Mouse (Mus musculus): ENCODE data around the gene Man2a1. TPM values are rescaled to one million over a fixed set of nuclear protein-coding genes. Genes with fewer than 3 reads are reported as not detected.

Gene Man2a1
- total RNA-seq (2021), result 10 to 100 TPM in 1 of 2 experiments, 1 to 10 TPM in 1; 8.9 to 10.6 TPM
- long read RNA-seq, experiment 1, partial matches to known transcripts, result 0 of 2 reads
- long read RNA-seq, experiment 1, other reads (novel, unspliced or antisense), result 2 of 2 reads
- long read RNA-seq, experiment 2, partial matches to known transcripts, result 0 of 1 reads
- long read RNA-seq, experiment 2, other reads (novel, unspliced or antisense), result 1 of 1 reads

DNA sequence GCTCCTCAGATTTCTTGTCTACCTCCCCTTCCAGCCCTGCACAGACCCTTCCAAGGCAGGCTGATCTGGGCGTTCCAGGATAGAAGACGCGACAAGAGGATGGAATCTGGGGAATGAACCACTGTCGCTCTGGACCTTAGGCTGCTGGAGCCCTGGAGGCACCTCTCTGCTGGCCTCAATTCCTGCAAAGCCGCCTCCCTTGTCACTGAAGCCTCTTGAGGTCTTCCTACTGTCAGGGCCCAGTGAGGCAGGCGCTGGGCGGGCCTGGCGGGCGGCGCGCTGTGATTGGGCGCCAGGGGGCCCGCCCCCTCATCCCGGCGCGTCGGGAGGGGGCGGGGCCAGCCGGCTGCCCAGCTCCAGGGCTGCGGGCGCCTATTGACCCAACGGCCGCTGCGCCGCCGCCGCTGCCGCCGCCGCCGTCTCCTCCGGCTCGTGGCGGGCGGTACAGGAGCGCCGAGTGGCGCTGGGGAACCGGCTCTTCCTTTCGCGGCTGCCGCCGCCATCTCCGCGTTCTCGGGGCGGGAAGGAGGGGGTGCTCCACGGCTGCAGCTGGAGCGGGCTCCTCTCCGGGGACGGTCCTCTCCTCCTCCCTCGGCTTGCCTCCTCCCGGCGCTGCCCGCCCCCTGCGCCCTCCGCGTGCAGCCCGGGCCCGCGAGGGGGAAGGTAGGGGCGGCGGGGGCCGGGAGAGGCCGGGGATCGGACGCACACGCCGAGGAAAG is at the start of gene Man2a1:
Gene Man2a1 (plus strand): TSS at position 365 of the 719 bp plus-strand sequence.
- peak; percentile 92 for DNase-seq

DNA sequence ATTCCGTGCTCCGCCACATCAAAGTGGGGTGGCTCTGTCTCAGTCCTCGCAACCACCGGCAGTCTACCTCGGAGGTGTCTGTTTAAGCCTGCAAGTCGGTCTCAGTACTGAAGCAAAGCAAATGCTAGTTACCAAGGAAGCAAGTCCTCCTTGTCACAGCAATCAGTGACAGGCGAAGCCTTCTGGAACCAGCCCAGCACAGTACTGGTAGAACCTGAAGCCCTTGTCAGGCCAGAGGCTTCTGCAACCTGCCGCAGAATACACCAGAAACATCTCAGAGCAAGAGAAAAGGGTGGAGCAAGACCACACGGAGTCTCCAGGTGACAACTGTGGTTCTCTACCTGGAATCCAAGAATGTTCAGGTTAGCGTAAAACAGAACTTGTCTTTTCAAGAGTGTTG is 47.2 kb upstream of the Man2a1 start:
- no peak for DNase-seq

DNA sequence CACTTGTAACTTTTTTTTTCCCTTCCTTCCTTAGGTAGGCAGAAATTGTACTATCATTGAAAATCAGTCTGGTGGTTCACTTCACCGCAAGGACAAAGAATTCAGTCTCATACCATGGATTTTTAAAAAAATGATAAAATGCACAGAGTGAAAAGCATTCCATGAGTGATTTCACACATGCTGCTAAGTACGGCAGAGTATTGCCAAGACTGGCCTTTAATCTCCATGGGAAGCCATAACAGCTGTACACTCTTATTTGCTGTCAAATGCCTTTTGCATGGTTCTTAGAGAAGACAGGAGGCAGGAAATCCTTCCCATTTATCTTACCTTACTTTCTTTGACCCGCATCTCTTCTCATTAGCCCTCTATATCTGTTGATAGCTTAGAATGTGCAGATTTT is 45.6 kb upstream of the Man2a1 start:
- DNase-seq, result no peak

DNA sequence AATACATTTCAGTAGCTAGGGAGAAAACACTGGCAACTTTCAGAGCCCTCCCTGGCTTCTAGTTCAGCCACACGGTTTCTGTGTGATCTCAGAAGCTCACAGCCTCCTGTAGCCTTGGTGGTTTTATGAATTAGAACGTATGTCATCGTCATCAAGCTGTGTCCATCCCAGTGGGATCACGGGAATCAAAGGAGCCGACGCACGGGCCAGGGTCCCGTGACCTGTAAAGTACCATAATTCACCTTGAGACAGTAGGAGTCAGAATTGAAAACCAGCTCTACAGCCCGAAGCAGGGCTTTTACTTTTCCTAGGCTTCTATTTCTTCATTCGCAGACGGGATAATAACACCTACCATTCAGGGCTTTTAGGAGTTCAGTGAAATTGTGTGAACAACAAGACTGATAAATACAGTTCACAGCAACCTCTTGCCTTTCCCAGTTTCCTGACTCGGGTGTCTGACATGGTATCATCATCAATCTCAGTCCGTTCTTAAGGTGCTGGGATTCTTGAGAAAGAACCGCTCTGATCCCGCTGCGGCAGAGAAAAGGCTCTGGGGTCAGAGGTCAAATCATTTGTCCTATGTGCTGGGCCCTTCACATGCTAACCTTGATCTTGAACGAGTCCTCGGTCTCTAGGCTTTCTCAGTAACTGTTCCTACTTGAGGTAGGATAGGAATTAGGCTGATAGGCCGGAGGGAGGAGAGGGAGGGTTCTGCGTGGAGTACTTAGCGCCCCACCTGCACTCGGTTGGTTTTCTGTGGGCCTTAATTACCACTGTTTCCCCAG is 43.7 kb upstream of the Man2a1 start:
- DNase-seq, result no peak

DNA sequence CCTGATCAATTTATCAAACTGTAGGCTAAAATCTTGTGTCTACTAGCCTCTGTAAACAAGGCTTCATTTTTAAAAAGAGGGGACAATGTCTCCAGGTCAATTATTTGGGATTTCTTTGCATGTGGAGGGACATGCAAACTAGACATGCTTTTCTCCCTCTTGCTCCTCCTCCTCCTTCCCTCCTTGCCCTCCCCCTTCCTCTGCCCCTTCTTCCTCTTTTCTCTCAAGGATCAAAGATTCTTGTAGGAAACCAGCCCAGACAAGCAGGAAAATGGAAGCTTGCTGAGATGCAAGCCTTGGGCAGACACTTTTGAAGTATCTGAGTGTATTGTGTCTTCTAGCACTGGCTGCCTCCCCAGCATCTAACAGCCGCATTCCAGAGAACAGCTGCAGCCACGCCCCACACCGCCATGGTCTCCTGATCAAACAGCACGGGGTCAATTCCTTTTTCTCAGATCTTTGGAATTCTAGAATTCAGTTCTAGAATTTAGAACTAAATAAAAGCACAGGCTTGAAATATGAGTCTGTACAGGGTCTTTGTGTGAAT is 41.5 kb upstream of the Man2a1 start:
- no peak for DNase-seq

DNA sequence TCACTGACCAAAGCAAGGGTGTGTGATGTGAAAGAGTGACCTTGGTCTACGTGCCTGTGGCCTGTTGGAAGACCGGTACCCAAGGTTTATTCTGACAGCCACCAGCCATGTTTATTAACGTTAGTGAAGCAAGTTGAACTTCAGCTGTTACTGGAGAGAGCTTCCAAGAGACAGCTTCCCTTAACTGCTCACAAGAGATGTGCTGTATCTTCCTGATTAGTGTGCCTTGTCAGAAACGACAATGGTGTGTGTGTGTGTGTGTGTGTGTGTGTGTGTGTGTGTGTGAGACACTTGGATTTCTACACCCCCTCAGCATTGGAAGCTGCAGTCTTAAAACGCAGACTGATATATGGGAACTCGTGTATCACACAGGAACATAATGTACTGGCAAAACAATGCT is 34.1 kb upstream of the Man2a1 start:
- no peak for DNase-seq

DNA sequence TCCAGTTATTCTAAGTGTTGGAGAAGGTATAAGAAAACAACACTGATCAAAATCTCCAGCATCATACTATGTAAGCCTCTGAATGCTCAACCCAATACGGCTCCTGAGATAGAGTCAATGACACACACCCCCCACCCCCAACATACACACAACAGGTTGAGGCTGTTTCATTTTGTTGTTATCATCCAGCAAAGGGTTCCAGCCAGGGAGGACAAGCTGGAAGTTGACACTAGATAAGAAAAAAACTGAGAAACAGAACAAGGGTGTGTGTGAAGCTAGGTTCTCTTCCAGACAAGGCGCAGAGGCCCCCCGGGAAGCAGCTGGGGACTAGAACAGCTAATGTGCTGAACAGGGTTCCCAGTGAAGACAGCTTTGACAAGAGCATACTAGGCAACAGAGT is 33.0 kb upstream of the Man2a1 start:
- DNase-seq, result no peak

DNA sequence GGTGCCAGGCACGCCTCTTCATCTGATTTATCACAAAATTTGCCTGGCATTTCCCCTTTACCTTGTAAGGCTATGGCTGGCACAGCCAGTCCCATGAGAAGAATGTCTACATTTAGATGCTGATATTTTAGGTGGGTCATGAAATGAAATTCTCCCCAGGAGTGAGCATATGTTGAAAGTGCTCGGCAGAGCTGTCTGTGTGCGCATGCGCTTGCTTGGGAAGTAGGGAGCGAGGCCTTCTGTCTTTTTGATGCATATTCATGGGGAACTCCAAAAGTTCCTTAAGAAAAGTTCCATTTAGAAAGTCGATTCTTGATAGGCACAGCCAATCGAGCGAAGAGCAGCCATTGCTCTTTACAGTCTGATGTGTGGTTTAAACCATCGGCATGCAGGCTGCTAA is 26.6 kb upstream of the Man2a1 start:
- no peak for DNase-seq

DNA sequence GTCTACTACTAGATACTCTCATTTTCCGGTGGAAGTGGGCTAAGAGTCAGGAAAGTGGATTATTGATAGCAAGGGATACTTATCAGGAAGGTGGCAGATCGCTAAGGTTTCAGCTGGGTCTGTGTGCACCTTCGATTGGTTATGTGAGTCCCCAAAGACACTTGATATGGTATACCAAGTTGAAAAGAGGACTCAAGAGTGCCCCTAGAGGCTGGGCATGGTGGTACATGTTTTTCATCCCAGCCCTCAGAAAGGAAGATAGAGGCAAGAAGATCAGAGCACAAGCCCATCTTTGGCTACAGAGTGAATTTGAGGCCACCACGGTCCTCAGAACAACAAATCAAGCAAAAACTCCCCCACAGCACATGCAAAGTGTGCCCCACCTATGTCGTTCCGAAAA is 25.3 kb upstream of the Man2a1 start:
- no peak for DNase-seq

DNA sequence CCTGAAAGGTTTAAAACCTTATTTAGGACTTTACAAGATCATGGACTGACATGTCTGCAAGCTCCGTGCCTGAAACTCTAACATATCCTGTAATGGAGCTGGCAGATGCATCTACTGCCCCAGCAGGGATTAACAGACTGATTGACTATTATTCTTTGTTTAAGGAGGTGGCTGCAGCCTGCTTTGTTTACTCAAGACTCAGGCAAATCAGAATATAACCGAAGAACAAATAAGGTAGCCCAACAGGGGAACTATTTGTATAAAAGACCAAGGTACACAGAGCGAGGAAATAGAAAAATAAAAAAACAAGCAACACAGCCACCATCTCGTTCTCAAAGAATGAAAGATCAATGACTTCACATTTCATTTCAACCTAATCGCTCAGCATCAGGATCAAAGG is 23.1 kb upstream of the Man2a1 start:
- no peak for DNase-seq

DNA sequence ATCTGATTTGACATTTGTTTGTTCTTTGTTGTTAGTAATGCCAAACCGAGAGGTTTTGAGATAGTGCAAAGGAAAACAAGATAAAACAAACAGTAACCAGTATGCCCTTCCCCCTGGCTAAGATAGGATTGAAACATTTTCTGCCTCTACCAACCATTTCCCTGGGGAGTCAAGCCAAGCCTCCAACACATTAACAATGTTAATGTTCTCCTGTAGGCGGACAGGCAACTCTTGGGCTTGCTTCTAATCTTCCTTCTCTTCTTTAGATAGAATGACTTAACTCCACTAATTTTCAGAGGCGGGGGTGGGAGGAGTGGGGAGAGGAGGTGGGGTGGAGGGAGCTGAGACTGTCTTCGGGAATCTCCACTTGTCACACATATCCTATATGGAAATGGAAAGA is 22.2 kb upstream of the Man2a1 start:
- no peak for DNase-seq

DNA sequence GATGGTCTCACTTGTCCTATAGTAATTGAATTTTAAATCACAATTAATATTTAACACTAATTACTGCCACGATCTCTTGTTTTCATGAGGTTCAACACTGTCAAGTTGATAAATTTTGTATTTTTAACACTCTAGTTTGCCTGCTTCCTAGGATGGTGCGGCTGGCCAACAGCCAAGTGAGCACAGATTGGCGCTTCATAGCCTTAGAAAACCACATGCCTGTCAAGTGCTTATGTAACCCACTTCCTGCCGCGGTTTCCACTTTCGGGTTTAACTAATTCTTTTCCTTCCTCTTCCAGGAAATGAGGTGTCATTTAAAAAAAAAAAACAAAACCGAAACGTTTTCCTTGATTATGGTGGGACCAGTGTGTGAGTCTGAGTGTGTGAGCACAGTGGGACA is 20.8 kb upstream of the Man2a1 start:
- no peak for DNase-seq

DNA sequence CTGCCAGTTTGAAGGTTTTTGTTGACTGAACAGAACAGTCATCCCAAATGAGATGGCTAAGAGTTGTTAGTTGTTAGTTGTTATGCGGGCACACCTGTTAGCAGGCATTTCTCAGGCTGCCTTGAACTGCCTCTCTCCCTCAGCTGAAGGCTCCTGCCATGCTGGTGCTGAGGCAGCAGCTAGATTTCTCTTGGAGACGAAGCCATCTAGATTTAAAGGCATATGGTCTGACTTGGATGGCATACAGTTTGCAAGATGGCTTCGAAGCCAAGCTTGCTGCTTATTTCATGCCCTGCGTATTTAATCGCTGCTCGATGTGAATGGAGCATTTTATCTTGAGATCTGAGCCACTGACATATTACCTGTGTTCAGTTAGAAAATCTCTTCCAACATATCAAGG is 19.4 kb upstream of the Man2a1 start:
- no peak for DNase-seq

DNA sequence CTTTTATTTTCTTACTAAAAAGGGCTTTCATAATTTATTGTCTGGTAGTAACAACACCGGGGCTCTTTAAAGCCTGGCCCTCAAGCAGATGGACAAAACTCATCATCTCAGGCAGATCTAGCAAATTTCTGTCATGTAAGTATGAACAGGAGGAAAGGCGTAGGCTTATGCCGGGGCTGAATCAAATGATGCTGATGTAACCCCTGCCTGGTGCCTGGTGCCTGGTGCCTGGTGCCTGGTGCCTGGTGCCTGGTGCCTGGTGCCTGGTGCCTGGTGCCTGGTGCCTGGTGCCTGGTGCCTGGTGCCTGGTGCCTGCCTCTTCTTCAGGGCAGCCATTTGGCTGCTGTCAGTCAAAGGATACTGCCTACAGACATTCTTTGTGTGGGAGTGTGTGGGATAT is 18.6 kb upstream of the Man2a1 start:
- no peak for DNase-seq

DNA sequence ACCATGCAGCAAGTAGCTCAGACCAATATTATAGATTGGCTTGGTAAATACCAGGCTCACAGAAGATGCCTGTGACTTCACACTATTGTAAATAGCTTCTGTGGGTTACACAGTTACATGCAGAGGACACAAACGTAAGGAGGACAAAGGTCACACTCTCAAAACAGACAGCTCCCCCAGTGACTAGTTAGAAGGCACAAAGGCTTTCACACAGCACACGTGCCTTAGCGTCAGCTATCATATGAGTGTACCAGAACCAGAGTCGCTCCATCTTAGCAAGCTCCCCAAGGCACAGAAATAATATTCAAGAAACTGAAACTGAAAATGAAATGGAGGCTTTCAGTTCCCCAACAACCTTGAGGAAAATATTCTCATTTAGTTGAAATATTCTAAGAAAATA is 10.1 kb upstream of the Man2a1 start:
- DNase-seq, result no peak

DNA sequence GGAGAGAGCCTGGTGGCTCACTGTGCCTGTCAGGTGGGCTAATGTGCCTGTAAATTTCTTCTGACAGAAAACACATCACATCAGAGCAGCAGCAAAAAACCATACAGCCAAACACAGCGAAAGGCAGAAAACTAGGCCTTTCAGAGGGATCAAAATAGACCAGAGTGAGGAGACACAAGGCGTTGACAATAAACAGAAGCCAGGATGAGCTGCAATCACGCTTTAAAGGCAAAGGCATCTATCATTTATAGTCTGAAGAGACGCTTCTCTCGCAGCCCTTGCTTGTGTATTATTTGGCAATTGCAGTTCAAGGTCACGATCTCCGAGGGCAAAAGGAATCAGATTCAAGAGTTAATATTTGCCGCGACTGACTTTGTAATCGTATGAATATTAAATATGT is 9.2 kb upstream of the Man2a1 start:
- DNase-seq, result no peak

DNA sequence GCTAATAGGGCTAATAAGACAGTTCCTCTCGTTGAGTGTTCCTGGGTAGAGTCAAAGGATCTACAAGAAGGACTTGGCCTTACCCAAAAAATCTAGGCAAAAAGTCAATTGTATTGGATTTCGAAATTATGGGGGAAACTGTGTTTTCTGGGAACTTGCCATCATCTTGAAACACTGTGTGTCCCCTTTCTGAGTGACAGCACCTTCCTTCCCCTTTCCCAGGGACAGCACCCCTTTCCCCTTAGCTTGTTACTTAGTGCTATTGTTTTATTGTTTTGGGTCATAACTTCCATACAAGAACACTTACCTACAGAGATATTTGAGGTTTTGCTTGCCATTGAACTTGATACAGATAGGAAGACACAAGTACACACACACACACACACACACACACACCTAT is 8.2 kb upstream of the Man2a1 start:
- DNase-seq, result no peak

DNA sequence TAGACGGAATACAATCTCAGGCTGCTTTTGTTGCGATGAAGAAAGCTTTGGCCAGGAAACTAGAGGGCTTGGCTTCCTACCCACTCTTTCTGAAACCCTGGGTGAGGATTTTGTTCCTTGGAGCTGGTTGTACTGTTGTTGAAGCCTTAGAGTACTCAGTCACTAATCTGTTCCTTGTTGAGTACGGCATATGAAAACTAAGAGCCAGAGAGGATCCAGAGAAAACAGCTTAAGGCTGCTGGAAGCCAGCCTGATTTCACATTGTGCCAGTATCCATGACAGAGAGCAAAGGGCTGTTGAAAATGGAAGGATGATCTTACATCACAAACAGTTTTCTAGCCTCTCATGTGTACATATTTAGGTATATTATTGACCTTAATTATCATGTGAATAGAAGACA is 7.7 kb upstream of the Man2a1 start:
- no peak for DNase-seq

DNA sequence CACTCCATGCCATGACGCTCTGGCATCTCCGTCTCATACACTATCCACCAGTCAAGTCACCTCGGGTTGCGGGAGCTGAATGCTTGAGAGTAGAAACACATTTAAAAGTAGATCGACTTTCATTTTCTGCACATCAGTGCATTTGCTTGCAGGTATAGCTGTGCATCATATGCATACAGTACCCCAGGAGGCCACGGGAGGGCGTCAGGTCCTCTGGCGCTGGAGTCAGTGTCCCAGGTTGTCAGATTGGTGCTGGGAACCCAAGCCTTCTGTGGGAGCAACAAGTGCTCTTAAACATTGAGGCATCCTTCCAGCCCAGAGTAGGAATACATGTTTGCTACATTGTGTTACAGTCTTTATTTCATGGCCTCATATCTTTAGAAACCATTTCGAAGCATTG is 2.8 kb upstream of the Man2a1 start:
- DNase-seq, result no peak

DNA sequence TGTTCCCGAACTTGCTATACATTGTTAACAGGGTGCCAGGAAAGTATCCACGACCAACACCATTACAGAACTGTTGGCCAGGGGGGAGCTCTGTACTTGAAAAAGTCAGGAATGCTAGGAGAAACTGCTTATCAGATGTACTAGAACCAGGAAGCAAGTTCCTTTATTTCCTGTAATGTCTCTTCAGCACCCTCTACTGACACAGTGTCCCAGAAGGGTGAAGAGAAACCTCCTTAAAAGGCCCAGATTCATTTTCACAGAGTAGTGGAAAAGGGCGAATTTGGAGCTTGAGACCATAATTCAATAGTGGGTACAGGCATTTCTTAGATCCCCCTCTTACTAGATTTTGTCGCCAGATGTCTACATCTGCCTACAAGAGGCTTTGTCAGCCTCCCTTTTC is 620 bp upstream of the Man2a1 start:
- DNase-seq, result no peak

DNA sequence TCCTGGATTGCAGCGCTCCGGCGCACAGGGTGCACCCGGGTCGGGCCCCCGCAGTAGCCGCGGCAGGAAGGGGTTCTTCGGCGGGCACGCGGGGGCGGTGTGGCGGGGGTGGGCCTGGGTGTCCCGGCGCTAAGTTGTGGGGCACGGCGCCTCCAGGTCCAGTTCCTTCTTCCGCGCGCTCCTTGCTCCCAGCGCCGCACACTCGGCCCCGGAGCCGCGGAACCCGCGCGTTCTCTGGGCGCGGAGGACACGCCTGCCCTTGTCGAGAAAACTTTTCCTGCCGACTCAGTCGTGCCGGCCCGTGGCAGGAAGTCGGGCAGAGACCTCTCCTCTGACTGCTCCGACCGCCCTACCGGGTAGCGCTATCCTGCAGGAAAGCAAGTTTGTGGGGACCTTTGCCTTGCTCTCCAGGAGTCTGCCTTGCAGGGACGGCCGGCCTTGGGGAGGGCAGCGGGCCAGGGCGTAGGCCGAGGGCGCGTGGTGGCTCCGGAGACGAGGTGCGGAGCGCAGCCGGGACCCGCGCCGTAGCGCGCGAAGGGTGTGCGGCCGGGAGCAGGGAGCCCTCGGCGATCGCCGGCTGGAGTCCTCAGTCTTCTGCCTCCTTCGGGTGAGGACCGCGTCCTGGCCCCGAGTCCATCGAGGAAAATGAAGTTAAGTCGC is 685 bp downstream of the Man2a1 start:
- DNase-seq, result peak; percentile 69

DNA sequence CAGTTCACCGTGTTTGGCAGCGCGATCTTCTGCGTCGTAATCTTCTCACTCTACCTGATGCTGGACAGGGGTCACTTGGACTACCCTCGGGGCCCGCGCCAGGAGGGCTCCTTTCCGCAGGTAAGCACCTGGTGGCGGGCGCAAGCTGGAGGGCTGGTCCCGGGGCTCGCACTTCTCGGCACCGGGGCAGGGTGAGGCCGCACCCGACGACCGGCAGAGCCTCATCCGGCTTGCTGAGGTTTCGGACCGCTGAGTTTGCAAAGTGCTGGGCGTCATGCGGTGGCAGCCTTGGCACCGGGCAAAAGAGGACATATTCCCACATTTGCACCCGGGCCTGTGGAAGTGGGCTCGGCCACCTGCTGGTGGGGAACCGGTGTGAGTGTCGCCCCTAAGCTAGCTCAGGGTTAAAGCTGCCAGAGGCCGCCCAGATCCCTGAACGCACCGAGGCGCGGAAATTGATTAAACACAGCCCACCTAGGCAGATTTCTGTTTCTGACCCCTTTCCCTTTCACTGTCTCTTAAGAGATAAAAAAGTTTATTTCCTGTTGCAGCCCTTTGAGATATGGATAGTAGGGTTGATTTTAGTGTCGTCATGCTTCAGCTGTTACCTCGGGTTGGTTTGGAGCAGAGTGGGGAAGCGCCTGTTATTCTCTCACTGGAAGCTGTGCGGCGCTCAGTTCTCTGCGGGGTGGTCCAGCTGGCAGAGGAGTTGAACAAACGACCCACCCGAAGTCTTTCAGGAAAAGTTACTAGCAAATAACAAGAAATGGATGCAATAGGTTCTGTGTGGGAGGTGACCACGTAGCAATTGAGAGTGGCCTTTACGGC is 1.4 kb downstream of the Man2a1 start:
- DNase-seq, result peak; percentile 60
